Comparison of ENCODE assay signal across 12 mouse cellular contexts in genomic region chrX:11690446-11690845, GRCm38 (mm10).
DNase-seq lines count a peak whose midpoint lies in the region; ATAC-seq and TF ChIP-seq lines count a peak whose summit lies in the region.
"Had no signal": no experiment of that assay in that cellular context is flagged by ENCODE, and none has a peak within 500 bp of the region (broad histone marks: within the 10 kb centered on the region; RNA-seq: fewer than 3 reads in every experiment).

No protein-coding gene starts in this region.

- H3K4me1 ChIP-seq in intestine, postnatal 0 days (replicated peaks; ENCODE audit: control insufficient read depth, insufficient read depth, low read length) = no peaks in the 10 kb centered on the region

- no peak for DNase-seq in layer of hippocampus, adult 2 months (ENCODE audit: low spot score in 2 of 2)
- no peak for DNase-seq in layer of hippocampus, adult 9-11 months
- DNase-seq in retina, postnatal 1 day = peak; percentile 80
- no peak for DNase-seq in retina, embryonic 14.5 days (ENCODE audit: low spot score)
- no peak for DNase-seq in thymus, postnatal 0 days (ENCODE audit: low spot score)
- DNase-seq in left cerebral cortex, adult 9 months (ENCODE audit: low spot score in 2 of 2) = no peak
- DNase-seq: adrenal gland, adult 2 months; gastrocnemius, postnatal 14 days had no signal

- TF ChIP-seq CTCF in layer of hippocampus, adult 2 months (conservative IDR thresholded peaks at IDR 0.05) = no peak
- TF ChIP-seq CTCF in intestine, postnatal 0 days (IDR thresholded peaks at IDR 0.05; ENCODE audit: low read depth) = no peak

- ATAC-seq in intestine, postnatal 0 days = no peak

- no peak overlapping the region for H3K27ac ChIP-seq in layer of hippocampus, adult 2 months
- H3K27ac ChIP-seq in intestine, postnatal 0 days (ENCODE audit: low read depth, low read length) = no peak overlapping the region
- H3K27ac ChIP-seq: heart, embryonic 13.5 days had no signal

- no peaks in the 10 kb centered on the region for H3K27me3 ChIP-seq in intestine, postnatal 0 days (replicated peaks; ENCODE audit: control insufficient read depth, insufficient read depth, low read length)
- H3K27me3 ChIP-seq: heart, embryonic 13.5 days had no signal

- WGBS in intestine, postnatal 0 days = 47% methylated on average over 5 of the region's 5 CpGs

- H3K4me3 ChIP-seq in layer of hippocampus, adult 2 months = peak overlapping the region; percentile 18; the same call in 1 of the 2 replicates
- H3K4me3 ChIP-seq in intestine, postnatal 0 days (ENCODE audit: low read depth, low read length) = no peak overlapping the region
- H3K4me3 ChIP-seq: erythroblast, embryonic 14.5 days; heart, embryonic 13.5 days; myocyte had no signal

- no peaks in the 10 kb centered on the region for H3K9me3 ChIP-seq in intestine, postnatal 0 days (ENCODE audit: control insufficient read depth)
- H3K9me3 ChIP-seq: heart, embryonic 13.5 days had no signal

- H3K36me3 ChIP-seq in intestine, postnatal 0 days (ENCODE audit: control insufficient read depth, insufficient read depth) = no peaks in the 10 kb centered on the region
- H3K36me3 ChIP-seq: heart, embryonic 13.5 days had no signal

- H3K4me2 ChIP-seq in intestine, postnatal 0 days (replicated peaks; ENCODE audit: low read depth) = peak overlapping the region; percentile 40
- H3K4me2 ChIP-seq: heart, embryonic 13.5 days had no signal

- H3K9ac ChIP-seq in intestine, postnatal 0 days (ENCODE audit: low read depth, low read length) = no peak overlapping the region
- H3K9ac ChIP-seq: heart, embryonic 13.5 days had no signal
